Mouse (Mus musculus) heart, adult 11 months (tissue): Measurements from ENCODE around the gene Gm44965.
A peak's percentile ranks its signal among the peaks of the same experiment; 100 is the strongest.

Experiments
- DNase-seq: peaks from one replicate; pipeline ENCODE4 v3.0.0; 2022

Gm44965 gene

GRCm38 (mm10) chr6:48593158-48594042 lies at the start of gene Gm44965, which contains the start of gene Repin1:
Gene Gm44965 (plus strand): TSS chr6:48593941.
Gene Repin1 (plus strand): TSS chr6:48593883.
- peak; percentile 100 for DNase-seq

GRCm38 (mm10) chr6:48545251-48545650 lies 48.5 kb upstream of the Gm44965 start:
- DNase-seq, result peak; percentile 57

- DNase-seq, result peak; percentile 90
Measured at GRCm38 (mm10) chr6:48546271-48546670, 47.5 kb upstream of the Gm44965 start.

- DNase-seq, result peak; percentile 97
Measured at GRCm38 (mm10) chr6:48546858-48547257, 46.9 kb upstream of the Gm44965 start.

GRCm38 (mm10) chr6:48548314-48548713 lies 45.4 kb upstream of the Gm44965 start:
- no peak for DNase-seq

GRCm38 (mm10) chr6:48552918-48553317 lies 40.8 kb upstream of the Gm44965 start:
- peak; percentile 87 for DNase-seq

- peak; percentile 88 for DNase-seq
Measured at GRCm38 (mm10) chr6:48553819-48554218, 39.9 kb upstream of the Gm44965 start.

- peak; percentile 100 for DNase-seq
Measured at GRCm38 (mm10) chr6:48554280-48555103, 39.2 kb upstream of the Gm44965 start, which contains the start of gene Lrrc61. Gene Lrrc61 (plus strand): TSS chr6:48554796.

GRCm38 (mm10) chr6:48555104-48555890 lies 38.4 kb upstream of the Gm44965 start:
- DNase-seq, result peak; percentile 98

GRCm38 (mm10) chr6:48555956-48556355 lies 37.8 kb upstream of the Gm44965 start:
- DNase-seq, result peak; percentile 94

- peak; percentile 79 for DNase-seq
Measured at GRCm38 (mm10) chr6:48565693-48566310, 27.9 kb upstream of the Gm44965 start.

- peak; percentile 99 for DNase-seq
Measured at GRCm38 (mm10) chr6:48566312-48566711, 27.4 kb upstream of the Gm44965 start.

- DNase-seq, result peak; percentile 98
Measured at GRCm38 (mm10) chr6:48568036-48568984, 25.4 kb upstream of the Gm44965 start.

GRCm38 (mm10) chr6:48569065-48569807 lies 24.5 kb upstream of the Gm44965 start:
- DNase-seq, result no peak

GRCm38 (mm10) chr6:48572014-48572413 lies 21.7 kb upstream of the Gm44965 start:
- DNase-seq, result peak; percentile 93

GRCm38 (mm10) chr6:48572572-48573061 lies 21.1 kb upstream of the Gm44965 start, which contains the start of gene Rarres2:
Gene Rarres2 (minus strand): TSS chr6:48572789.
- DNase-seq, result peak; percentile 99

- DNase-seq, result peak; percentile 97
Measured at GRCm38 (mm10) chr6:48573280-48573679, 20.5 kb upstream of the Gm44965 start.

GRCm38 (mm10) chr6:48573981-48574380 lies 19.8 kb upstream of the Gm44965 start:
- peak; percentile 82 for DNase-seq

GRCm38 (mm10) chr6:48578736-48579135 lies 15.0 kb upstream of the Gm44965 start:
- no peak for DNase-seq

GRCm38 (mm10) chr6:48579215-48579648 lies 14.5 kb upstream of the Gm44965 start:
- DNase-seq, result peak; percentile 97
